Mouse (Mus musculus) heart, adult 2 months (tissue): ENCODE results near the gene Gm21693.
"Not testable (repeated sequence)": the region's sequence is repeated elsewhere in the genome, so short reads cannot be mapped to it uniquely, and the experiment has no call there.

Experiments used
- CTCF ChIP-seq: fragments of 200-600 bp; IDR thresholded peaks from 2 replicates; pipeline ENCODE4 v1.8.1; 2022; ENCODE audit warnings: antibody characterized with exemption, mild to moderate bottlenecking, moderate library complexity
- EP300 ChIP-seq: fragments of 200-500 bp; IDR thresholded peaks from 2 replicates; pipeline ENCODE4 v1.6.1; 2011; ENCODE audit warnings: low read depth, low read length, control low read depth; ENCODE audit not compliant: insufficient read depth
- POLR2A ChIP-seq: fragments of 200-500 bp; IDR thresholded peaks from 2 replicates; pipeline ENCODE4 v1.6.1; 2011; ENCODE audit warnings: mild to moderate bottlenecking, low read depth, low read length, control low read depth; ENCODE audit not compliant: insufficient read depth

DNA sequence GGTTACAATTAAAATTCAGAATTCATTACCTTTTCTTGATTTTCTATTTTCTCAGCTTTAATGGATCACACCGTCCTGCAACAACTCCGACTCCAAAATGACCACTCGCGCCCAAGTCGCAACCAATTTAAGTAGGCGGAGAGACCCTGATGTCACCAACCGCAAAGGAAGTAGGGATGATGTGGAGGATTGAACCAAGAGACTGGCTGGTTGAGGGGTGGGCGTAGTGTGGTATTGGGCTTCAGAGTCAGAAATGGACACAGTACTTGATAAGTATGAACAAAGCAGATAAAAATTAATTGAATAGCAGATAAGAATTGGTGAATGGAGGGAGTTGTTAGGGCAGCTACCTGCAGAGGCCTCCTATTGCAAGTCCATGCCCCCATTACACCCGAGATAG, at the start of gene Gm21693:
- not testable (repeated sequence) for TF ChIP-seq POLR2A, CTCF, EP300
